Mouse (Mus musculus): ENCODE data around the gene Vdac1. TPM values are rescaled to one million over a fixed set of nuclear protein-coding genes. Genes with fewer than 3 reads are reported as not detected.

The Vdac1 gene
- polyA plus RNA-seq, 1 experiment from 2014 or later, result 346 TPM

DNA sequence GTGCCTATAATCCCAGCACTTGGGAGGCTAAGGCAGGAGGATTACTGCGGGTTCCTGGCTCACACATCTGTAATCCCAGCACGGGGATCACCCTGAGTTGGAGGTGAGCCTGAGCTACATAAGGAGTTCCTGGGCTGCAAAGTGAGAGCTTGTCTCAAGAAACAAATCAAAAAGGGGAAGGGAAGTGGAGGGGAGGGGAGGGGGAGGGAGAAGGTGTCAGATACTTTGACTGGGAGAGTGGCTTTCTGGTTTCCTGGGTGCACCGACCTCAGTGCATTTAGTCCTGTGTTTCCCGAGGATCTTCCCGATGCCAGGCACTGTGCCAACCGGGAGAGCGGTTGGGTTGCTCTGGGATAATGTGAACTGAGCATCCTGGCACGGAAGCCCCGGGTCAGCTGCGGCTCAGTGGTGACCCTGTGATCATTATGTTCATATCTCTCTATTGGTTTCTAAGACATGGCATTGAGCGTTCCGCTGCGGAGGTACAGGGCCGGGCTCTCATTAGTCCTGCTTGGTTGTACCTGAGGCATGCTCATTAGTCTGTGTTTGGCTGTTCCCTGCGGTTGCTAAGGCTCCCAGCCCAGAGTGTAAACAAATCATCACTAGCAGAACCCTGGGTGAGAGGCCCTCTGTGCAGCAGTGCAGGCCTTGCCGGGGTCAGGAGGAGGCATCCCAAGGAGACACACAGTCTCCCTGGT, 28.1 kb upstream of the Vdac1 start:
- Histone ChIP-seq H3K36me3 (ENCODE audit: control insufficient read depth, insufficient read depth, low read length) (no peaks in the 10 kb centered on the region), H3K27ac (ENCODE audit: low read depth, low read length) (no peak overlapping the region), H3K4me3 (ENCODE audit: low read depth, low read length) (no peak overlapping the region), H3K9me3 (replicated peaks; ENCODE audit: control insufficient read depth, low read length) (no peaks in the 10 kb centered on the region), H3K4me2 (no peak overlapping the region), H3K9ac (ENCODE audit: low read depth, low read length) (no peak overlapping the region), H3K4me1 (ENCODE audit: control insufficient read depth, insufficient read depth, low read length) (no peaks in the 10 kb centered on the region; the same call in 1 of the 2 replicates), H3K27me3 (ENCODE audit: control insufficient read depth, insufficient read depth, low read length) (no peaks in the 10 kb centered on the region)
- WGBS (ENCODE audit: insufficient replicate concordance), result 45% methylated on average over 16 of the region's 16 CpGs
- ATAC-seq (replicated peaks; ENCODE audit: insufficient number of reproducible peaks, low FRiP score, low TSS enrichment), result no peak

- H3K27ac ChIP-seq (ENCODE audit: low read depth, low read length), result no peak overlapping the region
- H3K36me3 ChIP-seq (ENCODE audit: control insufficient read depth, insufficient read depth, low read length), result no peaks in the 10 kb centered on the region
- H3K4me1 ChIP-seq (ENCODE audit: control insufficient read depth, insufficient read depth, low read length), result no peaks in the 10 kb centered on the region; the same call in 1 of the 2 replicates
- no peaks in the 10 kb centered on the region for H3K27me3 ChIP-seq (ENCODE audit: control insufficient read depth, insufficient read depth, low read length)
- H3K4me3 ChIP-seq (ENCODE audit: low read depth, low read length), result no peak overlapping the region
- no peak for ATAC-seq (replicated peaks; ENCODE audit: insufficient number of reproducible peaks, low FRiP score, low TSS enrichment)
- no peak overlapping the region for H3K4me2 ChIP-seq
- no peak overlapping the region for H3K9ac ChIP-seq (ENCODE audit: low read depth, low read length)
- 87% methylated on average over 13 of the region's 13 CpGs for WGBS (ENCODE audit: insufficient replicate concordance)
- no peaks in the 10 kb centered on the region for H3K9me3 ChIP-seq (replicated peaks; ENCODE audit: control insufficient read depth, low read length)
These were observed 27.0 kb upstream of the Vdac1 start for GRCm38 (mm10) chr11:52333616-52334015.

DNA sequence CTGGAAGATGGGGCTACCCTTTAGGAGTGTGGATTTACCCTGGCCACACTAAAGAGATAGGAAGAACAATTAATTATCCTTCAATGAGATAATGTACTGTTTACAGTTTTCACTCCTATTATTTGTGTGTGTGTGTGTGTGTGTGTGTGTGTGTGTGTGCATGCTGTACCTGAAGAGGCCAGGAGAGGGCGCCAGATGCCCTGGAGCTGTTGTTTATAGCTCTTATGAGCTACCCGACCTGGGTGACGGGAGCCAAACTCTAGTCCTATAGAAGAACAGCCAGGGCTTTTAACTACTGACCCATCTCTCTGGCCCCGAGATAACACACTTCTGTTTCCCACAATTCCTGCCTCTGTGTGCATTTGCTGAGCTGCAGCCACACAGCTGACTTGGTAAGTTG, 25.4 kb upstream of the Vdac1 start:
- ATAC-seq (replicated peaks; ENCODE audit: insufficient number of reproducible peaks, low FRiP score, low TSS enrichment), result no peak
- H3K9me3 ChIP-seq (replicated peaks; ENCODE audit: control insufficient read depth, low read length), result no peaks in the 10 kb centered on the region
- H3K9ac ChIP-seq (ENCODE audit: low read depth, low read length), result no peak overlapping the region
- H3K4me1 ChIP-seq (ENCODE audit: control insufficient read depth, insufficient read depth, low read length), result no peaks in the 10 kb centered on the region; the same call in 1 of the 2 replicates
- H3K27ac ChIP-seq (ENCODE audit: low read depth, low read length), result no peak overlapping the region
- WGBS (ENCODE audit: insufficient replicate concordance), result 86% methylated on average over 4 of the region's 4 CpGs
- H3K27me3 ChIP-seq (ENCODE audit: control insufficient read depth, insufficient read depth, low read length), result no peaks in the 10 kb centered on the region
- H3K4me3 ChIP-seq (ENCODE audit: low read depth, low read length), result no peak overlapping the region
- no peaks in the 10 kb centered on the region for H3K36me3 ChIP-seq (ENCODE audit: control insufficient read depth, insufficient read depth, low read length)
- H3K4me2 ChIP-seq, result no peak overlapping the region

GRCm38 (mm10) chr11:52335924-52336323, 24.7 kb upstream of the Vdac1 start:
- WGBS (ENCODE audit: insufficient replicate concordance), result 71% methylated on average over 7 of the region's 7 CpGs
- no peaks in the 10 kb centered on the region for H3K9me3 ChIP-seq (replicated peaks; ENCODE audit: control insufficient read depth, low read length)

GRCm38 (mm10) chr11:52337651-52338295, 22.9 kb upstream of the Vdac1 start:
- 67% methylated on average over 10 of the region's 10 CpGs for WGBS (ENCODE audit: insufficient replicate concordance)
- Histone ChIP-seq H3K4me2 (no peak overlapping the region), H3K27me3 (ENCODE audit: control insufficient read depth, insufficient read depth, low read length) (no peaks in the 10 kb centered on the region), H3K9ac (ENCODE audit: low read depth, low read length) (no peak overlapping the region), H3K36me3 (ENCODE audit: control insufficient read depth, insufficient read depth, low read length) (no peaks in the 10 kb centered on the region), H3K9me3 (replicated peaks; ENCODE audit: control insufficient read depth, low read length) (no peaks in the 10 kb centered on the region), H3K4me3 (ENCODE audit: low read depth, low read length) (no peak overlapping the region), H3K4me1 (ENCODE audit: control insufficient read depth, insufficient read depth, low read length) (no peaks in the 10 kb centered on the region; the same call in 1 of the 2 replicates), H3K27ac (ENCODE audit: low read depth, low read length) (no peak overlapping the region)
- ATAC-seq (replicated peaks; ENCODE audit: insufficient number of reproducible peaks, low FRiP score, low TSS enrichment), result no peak

More at GRCm38 (mm10) chr11:52335924-52336323, 24.7 kb upstream of the Vdac1 start:
- no peak overlapping the region for H3K4me3 ChIP-seq (ENCODE audit: low read depth, low read length)
- H3K4me2 ChIP-seq, result no peak overlapping the region
- H3K36me3 ChIP-seq (ENCODE audit: control insufficient read depth, insufficient read depth, low read length), result no peaks in the 10 kb centered on the region
- H3K27me3 ChIP-seq (ENCODE audit: control insufficient read depth, insufficient read depth, low read length), result no peaks in the 10 kb centered on the region
- H3K27ac ChIP-seq (ENCODE audit: low read depth, low read length), result no peak overlapping the region
- H3K9ac ChIP-seq (ENCODE audit: low read depth, low read length), result no peak overlapping the region
- no peaks in the 10 kb centered on the region; the same call in 1 of the 2 replicates for H3K4me1 ChIP-seq (ENCODE audit: control insufficient read depth, insufficient read depth, low read length)
- no peak for ATAC-seq (replicated peaks; ENCODE audit: insufficient number of reproducible peaks, low FRiP score, low TSS enrichment)

- ATAC-seq (replicated peaks; ENCODE audit: insufficient number of reproducible peaks, low FRiP score, low TSS enrichment), result no peak
These were observed 22.3 kb upstream of the Vdac1 start for GRCm38 (mm10) chr11:52338351-52338750.

DNA sequence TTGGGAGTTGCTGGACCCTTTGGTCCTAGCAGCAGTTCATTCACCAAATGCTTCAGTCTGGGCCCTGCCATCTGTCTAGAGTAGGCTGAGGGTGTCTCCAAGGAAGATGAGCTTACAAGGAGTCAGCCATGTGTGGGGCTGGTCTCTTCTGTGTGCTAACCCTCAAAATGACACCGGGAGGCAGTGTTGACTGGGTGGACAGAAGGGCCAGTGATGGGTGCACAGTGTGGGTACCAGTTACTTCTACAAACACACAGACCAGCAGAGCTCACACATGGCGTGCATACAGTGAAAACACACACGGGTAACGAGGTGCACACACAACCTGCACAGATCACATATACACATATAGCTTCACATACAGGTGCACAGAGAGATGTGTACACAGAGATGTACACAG, 21.6 kb upstream of the Vdac1 start:
- H3K9ac ChIP-seq (ENCODE audit: low read depth, low read length), result no peak overlapping the region
- H3K36me3 ChIP-seq (ENCODE audit: control insufficient read depth, insufficient read depth, low read length), result no peaks in the 10 kb centered on the region
- no peak for ATAC-seq (replicated peaks; ENCODE audit: insufficient number of reproducible peaks, low FRiP score, low TSS enrichment)
- no peak overlapping the region for H3K4me3 ChIP-seq (ENCODE audit: low read depth, low read length)
- H3K9me3 ChIP-seq (replicated peaks; ENCODE audit: control insufficient read depth, low read length), result no peaks in the 10 kb centered on the region
- H3K4me1 ChIP-seq (ENCODE audit: control insufficient read depth, insufficient read depth, low read length), result no peaks in the 10 kb centered on the region
- no peak overlapping the region for H3K27ac ChIP-seq (ENCODE audit: low read depth, low read length)
- H3K4me2 ChIP-seq, result no peak overlapping the region
- 85% methylated on average over 4 of the region's 4 CpGs for WGBS (ENCODE audit: insufficient replicate concordance)
- no peaks in the 10 kb centered on the region for H3K27me3 ChIP-seq (ENCODE audit: control insufficient read depth, insufficient read depth, low read length)

More at GRCm38 (mm10) chr11:52338351-52338750, 22.3 kb upstream of the Vdac1 start:
- H3K4me1 ChIP-seq (ENCODE audit: control insufficient read depth, insufficient read depth, low read length), result no peaks in the 10 kb centered on the region
- no peak overlapping the region for H3K4me2 ChIP-seq
- no peaks in the 10 kb centered on the region for H3K9me3 ChIP-seq (replicated peaks; ENCODE audit: control insufficient read depth, low read length)
- WGBS (ENCODE audit: insufficient replicate concordance), result 59% methylated on average over 3 of the region's 3 CpGs
- H3K27me3 ChIP-seq (ENCODE audit: control insufficient read depth, insufficient read depth, low read length), result no peaks in the 10 kb centered on the region
- no peak overlapping the region for H3K27ac ChIP-seq (ENCODE audit: low read depth, low read length)
- H3K36me3 ChIP-seq (ENCODE audit: control insufficient read depth, insufficient read depth, low read length), result no peaks in the 10 kb centered on the region
- no peak overlapping the region for H3K9ac ChIP-seq (ENCODE audit: low read depth, low read length)
- H3K4me3 ChIP-seq (ENCODE audit: low read depth, low read length), result no peak overlapping the region

GRCm38 (mm10) chr11:52339512-52339911, 21.1 kb upstream of the Vdac1 start:
- Histone ChIP-seq H3K27ac (ENCODE audit: low read depth, low read length) (no peak overlapping the region), H3K9me3 (replicated peaks; ENCODE audit: control insufficient read depth, low read length) (no peaks in the 10 kb centered on the region), H3K4me3 (ENCODE audit: low read depth, low read length) (no peak overlapping the region), H3K36me3 (ENCODE audit: control insufficient read depth, insufficient read depth, low read length) (no peaks in the 10 kb centered on the region), H3K4me2 (no peak overlapping the region), H3K4me1 (ENCODE audit: control insufficient read depth, insufficient read depth, low read length) (no peaks in the 10 kb centered on the region), H3K27me3 (ENCODE audit: control insufficient read depth, insufficient read depth, low read length) (no peaks in the 10 kb centered on the region), H3K9ac (ENCODE audit: low read depth, low read length) (no peak overlapping the region)
- 87% methylated on average over 12 of the region's 12 CpGs for WGBS (ENCODE audit: insufficient replicate concordance)
- no peak for ATAC-seq (replicated peaks; ENCODE audit: insufficient number of reproducible peaks, low FRiP score, low TSS enrichment)

Data from heart, embryonic 11.5 days (tissue).